Mouse (Mus musculus) CH12.LX (cell line): ENCODE results near the gene Sugp1. TPM values are rescaled to one million over a fixed set of nuclear protein-coding genes. Genes with fewer than 3 reads are reported as not detected.

ENCODE experiments used
- DNase-seq: peaks from one replicate; pipeline ENCODE4 v3.0.0-alpha.2; 2013; ENCODE audit errors: extremely low read depth
- H3K27ac ChIP-seq: 2 replicates; pipeline ENCODE4 v1.5.1; 2012; ENCODE audit warnings: low read depth, mild to moderate bottlenecking, control low read depth, moderate library complexity; ENCODE audit not compliant: insufficient read depth
- H3K27me3 ChIP-seq: replicated peaks from 2 replicates; pipeline ENCODE3; 2012; ENCODE audit warnings: inconsistent platforms
- H3K36me3 ChIP-seq, 2 experiments: replicated peaks in 1 of 2; 2 replicates each; pipeline versions ENCODE3 to v1.6.1; 2012; ENCODE audit warnings: inconsistent platforms in 1 of 2, low read length in 1 of 2, mild to moderate bottlenecking in 1 of 2, mixed read lengths in 1 of 2, moderate library complexity in 1 of 2; ENCODE audit not compliant: control insufficient read depth in 1 of 2, insufficient read depth in 1 of 2
- H3K4me1 ChIP-seq, 2 experiments: 2 replicates each; pipeline ENCODE4 v1.6.1; 2012; ENCODE audit warnings: inconsistent platforms in 1 of 2, moderate library complexity in 1 of 2; ENCODE audit not compliant: insufficient read depth in 2 of 2, control insufficient read depth in 1 of 2
- H3K4me2 ChIP-seq: 2 replicates; pipeline ENCODE4 v1.6.1; 2012; ENCODE audit warnings: low read depth, mild to moderate bottlenecking, control low read depth; ENCODE audit not compliant: poor library complexity, insufficient read depth, severe bottlenecking
- H3K4me3 ChIP-seq, 3 experiments: fragments of 150-350 bp in 1 of 3; sonication (generic) in 1 of 3; replicated peaks in 1 of 3; 2 replicates each; pipeline versions ENCODE3 to v1.5.1; 2011 to 2012; ENCODE audit warnings: low read depth in 2 of 3, low read length in 2 of 3, mild to moderate bottlenecking in 2 of 3, moderate library complexity in 2 of 3, control low read depth in 1 of 3, improper control_type of control experiment in 1 of 3, inconsistent platforms in 1 of 3, mixed read lengths in 1 of 3; ENCODE audit not compliant: poor library complexity in 1 of 3
- H3K79me2 ChIP-seq: replicated peaks from 2 replicates; pipeline ENCODE4 v1.6.1; 2012; ENCODE audit warnings: mild to moderate bottlenecking, moderate library complexity; ENCODE audit not compliant: control insufficient read depth, poor library complexity, insufficient read depth, severe bottlenecking; ENCODE audit errors: extremely low read depth
- H3K9ac ChIP-seq: 2 replicates; pipeline ENCODE4 v1.6.1; 2012; ENCODE audit warnings: low read depth, mild to moderate bottlenecking, control low read depth, moderate library complexity; ENCODE audit not compliant: insufficient read depth
- H3K9me3 ChIP-seq: replicated peaks from 2 replicates; pipeline ENCODE3; 2012; ENCODE audit warnings: low read length, inconsistent platforms, mixed read lengths
- BHLHE40 ChIP-seq: IDR thresholded peaks from 2 replicates; pipeline ENCODE4 v1.6.1; 2011; ENCODE audit warnings: mild to moderate bottlenecking, low read depth, low read length, improper control_type of control experiment
- CHD1 ChIP-seq: IDR thresholded peaks from 2 replicates; pipeline ENCODE4 v1.6.1; 2012; ENCODE audit warnings: low read depth, low read length, improper control_type of control experiment, inconsistent platforms
- CHD2 ChIP-seq: IDR thresholded peaks from 2 replicates; pipeline ENCODE4 v1.6.1; 2011; ENCODE audit warnings: low read length, improper control_type of control experiment
- CTCF ChIP-seq, 2 experiments: IDR thresholded peaks in 1 of 2; conservative IDR thresholded peaks in 1 of 2; 2 replicates each; pipeline ENCODE4 v1.5.1; 2011 to 2012; ENCODE audit warnings: low read depth in 2 of 2, low read length in 2 of 2, improper control_type of control experiment in 1 of 2, inconsistent platforms in 1 of 2, mild to moderate bottlenecking in 1 of 2, moderate library complexity in 1 of 2
- E2F4 ChIP-seq: IDR thresholded peaks from 2 replicates; pipeline ENCODE4 v1.6.1; 2011; ENCODE audit warnings: low read depth, low read length, improper control_type of control experiment; ENCODE audit not compliant: insufficient replicate concordance
- ETS1 ChIP-seq: conservative IDR thresholded peaks from 2 replicates; pipeline ENCODE4 v1.6.1; 2012; ENCODE audit warnings: low read depth, mild to moderate bottlenecking, inconsistent platforms, low read length, improper control_type of control experiment, moderate library complexity
- GABPA ChIP-seq: IDR thresholded peaks from 2 replicates; pipeline ENCODE4 v1.6.1; 2012; ENCODE audit warnings: low read depth, low read length, improper control_type of control experiment, inconsistent platforms; ENCODE audit not compliant: insufficient replicate concordance
- HCFC1 ChIP-seq: IDR thresholded peaks from 2 replicates; pipeline ENCODE4 v1.6.1; 2012; ENCODE audit warnings: low read depth, mild to moderate bottlenecking, inconsistent platforms, low read length, improper control_type of control experiment
- KAT2A ChIP-seq: IDR thresholded peaks from 2 replicates; pipeline ENCODE4 v1.6.1; 2012; ENCODE audit warnings: low read length, improper control_type of control experiment, inconsistent platforms; ENCODE audit not compliant: insufficient replicate concordance
- MAFK ChIP-seq: IDR thresholded peaks from 2 replicates; pipeline ENCODE4 v1.6.1; 2011; ENCODE audit warnings: low read length, improper control_type of control experiment; ENCODE audit not compliant: insufficient replicate concordance
- MAX ChIP-seq: IDR thresholded peaks from 2 replicates; pipeline ENCODE4 v1.6.1; 2011; ENCODE audit warnings: low read length, improper control_type of control experiment
- MAZ ChIP-seq: IDR thresholded peaks from 2 replicates; pipeline ENCODE4 v1.6.1; 2012; ENCODE audit warnings: low read depth, mild to moderate bottlenecking, inconsistent platforms, low read length, improper control_type of control experiment, moderate library complexity
- MEF2A ChIP-seq: IDR thresholded peaks from 2 replicates; pipeline ENCODE4 v1.6.1; 2014; ENCODE audit warnings: low read depth, mild to moderate bottlenecking, inconsistent platforms, low read length, improper control_type of control experiment, borderline replicate concordance
- MXI1 ChIP-seq: IDR thresholded peaks from 2 replicates; pipeline ENCODE4 v1.6.1; 2011; ENCODE audit warnings: mild to moderate bottlenecking, low read depth, low read length, improper control_type of control experiment
- NELFE ChIP-seq: IDR thresholded peaks from 2 replicates; pipeline ENCODE4 v1.6.1; 2011; ENCODE audit warnings: low read depth, low read length, improper control_type of control experiment
- NRF1 ChIP-seq: IDR thresholded peaks from 2 replicates; pipeline ENCODE4 v1.6.1; 2014; ENCODE audit warnings: low read depth, mild to moderate bottlenecking, inconsistent platforms, low read length, improper control_type of control experiment, moderate library complexity
- PAX5 ChIP-seq: IDR thresholded peaks from 2 replicates; pipeline ENCODE4 v1.6.1; 2012; ENCODE audit warnings: low read length, inconsistent platforms, mixed read lengths
- RCOR1 ChIP-seq: conservative IDR thresholded peaks from 2 replicates; pipeline ENCODE4 v1.6.1; 2012; ENCODE audit warnings: low read depth, mild to moderate bottlenecking, inconsistent platforms, low read length, improper control_type of control experiment
- SIN3A ChIP-seq: IDR thresholded peaks from 2 replicates; pipeline ENCODE4 v1.6.1; 2012; ENCODE audit warnings: low read length, improper control_type of control experiment, inconsistent platforms
- SMC3 ChIP-seq: IDR thresholded peaks from 2 replicates; pipeline ENCODE4 v1.6.1; 2011; ENCODE audit warnings: low read depth, low read length, improper control_type of control experiment
- TBP ChIP-seq: conservative IDR thresholded peaks from 2 replicates; pipeline ENCODE4 v1.6.1; 2011; ENCODE audit warnings: low read depth, low read length, improper control_type of control experiment
- TCF12 ChIP-seq: IDR thresholded peaks from 2 replicates; pipeline ENCODE4 v1.6.1; 2014; ENCODE audit warnings: low read depth, mild to moderate bottlenecking, inconsistent platforms, low read length, improper control_type of control experiment
- USF2 ChIP-seq: conservative IDR thresholded peaks from 2 replicates; pipeline ENCODE4 v1.6.1; 2011; ENCODE audit warnings: low read depth, low read length, improper control_type of control experiment
- ZC3H11A ChIP-seq: IDR thresholded peaks from 2 replicates; pipeline ENCODE4 v1.6.1; 2012; ENCODE audit warnings: low read depth, mild to moderate bottlenecking, inconsistent platforms, low read length, improper control_type of control experiment
- ZKSCAN1 ChIP-seq: IDR thresholded peaks from 2 replicates; pipeline ENCODE4 v1.6.1; 2012; ENCODE audit warnings: low read depth, inconsistent platforms, low read length, improper control_type of control experiment, borderline replicate concordance
- ZMIZ1 ChIP-seq: IDR thresholded peaks from 2 replicates; pipeline ENCODE4 v1.6.1; 2012; ENCODE audit warnings: low read depth, mild to moderate bottlenecking, inconsistent platforms, low read length, improper control_type of control experiment
- ZNF384 ChIP-seq: IDR thresholded peaks from 2 replicates; pipeline ENCODE4 v1.6.1; 2012; ENCODE audit warnings: low read depth, low read length, improper control_type of control experiment, inconsistent platforms
- dilution Hi-C: fragments of 300-500 bp; cut with MboI; formaldehyde crosslinking; loops from 2 replicates; pipeline ENCODE4 v1.14.3; 2020; ENCODE audit warnings: low sequenced_read_pairs; ENCODE audit not compliant: extremely low pct_unique_long_range_greater_than_20kb, extremely low pct_ligation_motif_present
- in situ Hi-C: fragments of 300-500 bp; cut with MboI; formaldehyde crosslinking; loops from 3 replicates; pipeline ENCODE4 v1.14.3; 2019; ENCODE audit warnings: low sequenced_read_pairs, low pct_ligation_motif_present, low pct_unique_long_range_greater_than_20kb, mixed read lengths
- polyA plus RNA-seq: library from polyadenylated mRNA; unstranded; fragments of >175 nt; gene quantifications from 2 replicates; pipeline ENCODE4 v1.2.1, GENCODE M21; 2012; ENCODE audit warnings: low read depth; ENCODE audit not compliant: insufficient read length
- total RNA-seq, 2 experiments: library from RNA; depleted of rRNA; stranded (reverse); fragments of 300-350 nt in 1 of 2; fragments of >200 nt in 1 of 2; gene quantifications; 2 replicates each; pipeline ENCODE4 v1.2.3; 2012 to 2014

Gene Sugp1
- total and polyA plus RNA-seq, 3 experiments = 5.3 to 43.9 (median 21.8) TPM

DNA sequence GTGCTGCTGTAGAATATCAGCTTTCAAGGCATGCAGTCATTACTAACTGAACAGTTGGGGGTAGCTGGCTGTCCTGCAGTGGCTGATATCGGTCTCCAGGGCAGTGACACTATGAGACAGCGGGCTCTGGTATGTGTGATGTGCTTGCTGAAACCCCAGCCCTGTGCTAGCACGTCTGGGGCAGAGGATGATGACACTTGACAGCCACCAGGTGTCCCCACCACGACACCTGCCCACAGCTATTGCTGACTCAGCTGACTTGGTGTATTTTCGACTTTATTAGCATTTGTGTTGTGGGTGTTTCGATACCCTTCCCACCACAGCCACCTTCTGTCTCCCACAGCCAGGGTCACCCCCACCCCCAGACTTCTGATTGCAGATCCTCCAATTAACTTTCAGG is 61.9 kb downstream of the Sugp1 start (continued):
- TF ChIP-seq MAX (no peak), MAZ (no peak), NRF1 (no peak), ETS1 (no peak), CHD2 (no peak), TBP (no peak), MXI1 (no peak), CTCF (conservative IDR thresholded peaks at IDR 0.05 in 1 of 2, IDR thresholded peaks at IDR 0.05 in 1 of 2; ENCODE audit: low read depth in 2 of 2, low read length in 2 of 2) (peak; percentile 62 to 93), SIN3A (no peak), MEF2A (no peak), USF2 (no peak), HCFC1 (no peak), NELFE (no peak), BHLHE40 (no peak), E2F4 (no peak), GABPA (no peak), ZC3H11A (peak; percentile 37; the same call in 1 of the 2 replicates), CHD1 (no peak), SMC3 (peak; percentile 96), MAFK (peak; percentile 100), ZMIZ1 (no peak), RCOR1 (no peak)

DNA sequence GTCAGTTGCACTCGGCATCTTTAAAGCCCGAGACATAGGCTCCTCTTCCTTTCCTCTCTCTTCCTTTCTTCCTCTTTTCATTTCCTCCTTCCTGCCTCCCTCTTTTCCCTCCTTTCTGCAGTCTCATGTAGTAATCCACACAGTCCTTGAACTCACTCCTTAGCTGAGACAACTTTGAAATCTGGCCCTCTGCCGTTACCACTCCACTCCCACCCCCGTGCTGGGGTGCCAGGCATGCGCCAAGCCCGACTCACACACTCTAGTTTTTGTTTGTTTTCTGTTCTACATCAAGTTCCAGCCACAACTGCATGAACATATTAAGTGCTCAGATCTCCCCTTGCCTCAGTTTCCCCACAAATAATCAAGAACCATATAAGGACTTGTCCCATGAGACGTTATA is 62.3 kb downstream of the Sugp1 start:
- Histone ChIP-seq H3K4me2 (peak overlapping the region; percentile 25), H3K4me1 (peaks cover 8 to 58% of the 10 kb centered on the region in 2 experiments)
- in situ Hi-C loops = no loop called here
- TF ChIP-seq E2F4 = no peak
- TF ChIP-seq ZMIZ1 = no peak
- TF ChIP-seq ZKSCAN1 = no peak
- TF ChIP-seq KAT2A = no peak
- TF ChIP-seq TCF12 = no peak
- no peak for TF ChIP-seq PAX5
- no peak for TF ChIP-seq NRF1
- no peak for TF ChIP-seq ZNF384
- TF ChIP-seq MAX = no peak
- no peak for TF ChIP-seq USF2
- TF ChIP-seq RCOR1 = no peak
- TF ChIP-seq HCFC1 = no peak
- no peak for TF ChIP-seq CHD1
- TF ChIP-seq MXI1 = no peak
- TF ChIP-seq, all 38 proteins: peak for 0
- Histone ChIP-seq H3K36me3 (peaks cover 0 to 60% of the 10 kb centered on the region in 2 experiments), H3K4me3 (no peak overlapping the region), H3K9me3 (no peaks in the 10 kb centered on the region), H3K9ac (no peak overlapping the region), H3K27ac (no peak overlapping the region), H3K27me3 (no peaks in the 10 kb centered on the region), H3K79me2 (no peaks in the 10 kb centered on the region)
- no peak for DNase-seq
- dilution Hi-C loops = no loop called here
